Mouse (Mus musculus) G1E (cell line): ENCODE results near the gene Rin3. TPM values are rescaled to one million over a fixed set of nuclear protein-coding genes. Genes with fewer than 3 reads are reported as not detected.

ENCODE experiments used
- ATAC-seq: 2 replicates; pipeline ENCODE4 v1.8.0; 2016; ENCODE audit warnings: mild to moderate bottlenecking; ENCODE audit not compliant: insufficient number of reproducible peaks, poor library complexity, low FRiP score, severe bottlenecking; ENCODE audit errors: extremely low read depth
- DNase-seq: peaks from one replicate; pipeline ENCODE4 v3.0.0; 2012; ENCODE audit warnings: low spot score
- H3K27me3 ChIP-seq: 2 replicates; pipeline ENCODE4 v1.6.1; 2012; ENCODE audit warnings: mild to moderate bottlenecking, low read length, inconsistent platforms; ENCODE audit not compliant: insufficient read depth
- H3K36me3 ChIP-seq: replicated peaks from 2 replicates; pipeline ENCODE3; 2012; ENCODE audit warnings: mild to moderate bottlenecking, inconsistent platforms
- H3K4me1 ChIP-seq: 2 replicates; pipeline ENCODE4 v1.6.1; 2012; ENCODE audit warnings: low read depth, low read length, inconsistent platforms, mixed read lengths; ENCODE audit not compliant: insufficient read depth
- H3K4me3 ChIP-seq: 2 replicates; pipeline ENCODE4 v1.5.1; 2012; ENCODE audit warnings: low read depth, mild to moderate bottlenecking, inconsistent platforms, low read length, moderate library complexity, mixed read lengths
- H3K9me3 ChIP-seq: replicated peaks from 2 replicates; pipeline ENCODE4 v1.6.1; 2012; ENCODE audit warnings: inconsistent platforms
- CTCF ChIP-seq: IDR thresholded peaks from 2 replicates; pipeline ENCODE4 v1.5.1; 2012; ENCODE audit warnings: low read depth, low read length, inconsistent platforms, mixed read lengths
- GATA1 ChIP-seq: IDR thresholded peaks from 2 replicates; pipeline ENCODE4 v1.6.1; 2012; ENCODE audit warnings: borderline replicate concordance, low read length, inconsistent platforms, mixed read lengths
- GATA2 ChIP-seq: IDR thresholded peaks from 2 replicates; pipeline ENCODE4 v1.6.1; 2012; ENCODE audit warnings: low read depth, low read length, inconsistent platforms, borderline replicate concordance
- POLR2AphosphoS5 ChIP-seq: IDR thresholded peaks from 2 replicates; pipeline ENCODE4 v1.6.1; 2012; ENCODE audit warnings: low read depth, low read length, inconsistent platforms; ENCODE audit not compliant: insufficient replicate concordance
- TAL1 ChIP-seq: conservative IDR thresholded peaks from 2 replicates; pipeline ENCODE4 v1.6.1; 2012; ENCODE audit warnings: low read depth, low read length, inconsistent platforms, mixed read lengths
- polyA plus RNA-seq: library from polyadenylated mRNA; stranded (reverse); fragments of >175 nt; gene quantifications from 2 replicates; pipeline ENCODE4 v1.2.3, GENCODE M21; 2012
- total RNA-seq, 2 experiments: library from RNA; stranded (forward) in 1 of 2; stranded (reverse) in 1 of 2; fragments of 200-1000 nt in 1 of 2; fragments of >200 nt in 1 of 2; fragmentation: Nextera tagmentation in 1 of 2; gene quantifications; 2 replicates each; pipeline ENCODE4 v1.2.3; 2014 to 2017

Gene Rin3
- total RNA-seq (2014; fragmentation: Nextera tagmentation): 3.5 and 4.2 TPM in 2 replicates
- total RNA-seq (2017): 0.58 and 3.4 TPM in 2 replicates
- polyA plus RNA-seq: 5.1 and 5.2 TPM in 2 replicates

DNA sequence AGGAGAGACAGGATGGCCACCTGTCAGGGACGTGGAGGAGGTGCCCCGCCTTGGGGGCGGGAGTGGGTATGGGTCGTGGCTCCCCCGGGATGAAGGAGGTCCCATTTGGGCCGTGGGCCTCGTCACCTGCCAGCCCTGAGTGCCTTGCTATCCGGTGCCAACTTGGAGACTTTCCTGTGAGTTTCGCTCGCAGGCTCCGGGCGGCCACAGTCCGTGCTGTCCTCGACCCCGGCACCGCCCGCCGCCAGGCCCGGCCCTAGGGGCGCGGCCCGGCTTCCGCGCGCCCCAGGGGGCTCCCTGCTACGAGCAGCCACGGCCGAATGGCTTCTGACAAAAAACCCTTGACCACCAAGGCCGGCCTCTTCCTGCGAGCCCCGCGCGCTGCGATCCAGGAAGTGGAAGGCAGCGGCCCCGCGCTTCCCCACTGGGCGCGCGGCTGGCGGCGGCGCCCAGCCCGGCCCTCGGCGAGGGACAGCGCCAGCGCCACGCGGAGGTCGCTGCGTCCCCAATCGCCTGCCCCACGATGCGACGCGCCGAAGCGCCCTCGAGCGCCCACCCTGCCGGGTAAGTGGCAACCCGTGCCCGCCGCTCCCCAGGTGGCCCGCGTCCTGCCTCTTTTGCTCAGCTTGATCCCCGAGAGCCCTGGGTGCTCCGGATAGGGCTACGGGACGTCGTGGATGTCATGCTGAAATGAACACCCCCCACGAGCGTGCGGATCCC lies at the start of gene Rin3:
Gene Rin3 (plus strand): TSS at position 286 of the 720 bp plus-strand sequence.
- peak within 1 kb of the TSS; percentile 8; the same call in 1 of the 2 replicates for H3K4me3 ChIP-seq
- H3K4me1 ChIP-seq: no peaks in the 10 kb centered on the region
- H3K9me3 ChIP-seq: peaks cover 16% of the 10 kb centered on the region
- no peak for TF ChIP-seq CTCF
- TF ChIP-seq POLR2AphosphoS5: no peak
- no peak for TF ChIP-seq GATA1
- TF ChIP-seq TAL1: no peak
- no peak for TF ChIP-seq GATA2
- no peaks in the 10 kb centered on the region for H3K27me3 ChIP-seq
- no peaks in the 10 kb centered on the region for H3K36me3 ChIP-seq
- no peak for DNase-seq
- no peak for ATAC-seq

DNA sequence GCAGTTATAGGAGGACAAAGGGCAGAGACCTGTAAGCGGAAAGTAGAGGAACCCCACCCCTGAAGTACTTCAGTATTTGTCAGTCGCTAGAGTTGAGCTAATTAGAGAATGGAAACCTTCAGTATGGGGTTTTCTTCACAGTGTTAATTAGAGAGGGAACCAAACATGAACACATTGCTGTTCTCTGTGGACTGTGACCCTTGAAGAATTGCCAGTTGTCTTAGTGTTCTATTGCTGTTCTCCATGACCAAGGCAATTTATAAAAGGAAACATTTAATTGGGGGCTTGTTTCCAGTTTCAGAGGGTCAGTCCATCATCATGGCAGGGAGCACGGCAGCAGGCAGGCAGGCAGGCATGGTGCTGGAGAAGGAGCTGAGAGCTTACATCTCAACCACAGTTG lies 47.3 kb upstream of the Rin3 start:
- Histone ChIP-seq H3K36me3 (no peaks in the 10 kb centered on the region), H3K9me3 (no peaks in the 10 kb centered on the region), H3K27me3 (no peaks in the 10 kb centered on the region), H3K4me3 (no peak overlapping the region), H3K4me1 (no peaks in the 10 kb centered on the region)
- DNase-seq (no peak), ATAC-seq (no peak)
- TF ChIP-seq CTCF: no peak
- no peak for TF ChIP-seq POLR2AphosphoS5
- no peak for TF ChIP-seq GATA2
- TF ChIP-seq GATA1: no peak
- no peak for TF ChIP-seq TAL1

DNA sequence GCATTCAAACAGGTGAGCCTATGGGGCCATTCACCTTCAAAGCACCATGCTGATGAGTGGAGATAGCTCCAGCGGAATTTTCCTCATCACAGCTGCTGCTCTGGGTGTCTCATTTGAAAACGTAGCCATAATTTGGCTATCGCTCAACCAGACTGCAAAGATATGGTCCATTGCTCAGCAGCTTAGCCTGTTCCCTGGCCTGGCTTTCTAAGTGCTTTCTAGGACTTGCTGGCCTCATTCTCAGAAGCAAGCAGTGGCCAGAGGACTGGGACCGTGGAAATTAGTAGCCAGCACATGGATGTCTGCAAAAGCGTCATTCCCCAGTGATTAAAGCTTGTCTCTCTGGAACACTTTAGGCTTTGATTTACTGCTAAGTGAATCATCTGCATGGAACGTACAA lies 46.5 kb upstream of the Rin3 start:
- Histone ChIP-seq H3K36me3 (no peaks in the 10 kb centered on the region), H3K27me3 (no peaks in the 10 kb centered on the region), H3K4me1 (no peaks in the 10 kb centered on the region), H3K9me3 (no peaks in the 10 kb centered on the region), H3K4me3 (no peak overlapping the region)
- no peak for TF ChIP-seq GATA2
- no peak for TF ChIP-seq POLR2AphosphoS5
- TF ChIP-seq CTCF: no peak
- no peak for TF ChIP-seq TAL1
- TF ChIP-seq GATA1: no peak
- ATAC-seq: no peak
- no peak for DNase-seq

DNA sequence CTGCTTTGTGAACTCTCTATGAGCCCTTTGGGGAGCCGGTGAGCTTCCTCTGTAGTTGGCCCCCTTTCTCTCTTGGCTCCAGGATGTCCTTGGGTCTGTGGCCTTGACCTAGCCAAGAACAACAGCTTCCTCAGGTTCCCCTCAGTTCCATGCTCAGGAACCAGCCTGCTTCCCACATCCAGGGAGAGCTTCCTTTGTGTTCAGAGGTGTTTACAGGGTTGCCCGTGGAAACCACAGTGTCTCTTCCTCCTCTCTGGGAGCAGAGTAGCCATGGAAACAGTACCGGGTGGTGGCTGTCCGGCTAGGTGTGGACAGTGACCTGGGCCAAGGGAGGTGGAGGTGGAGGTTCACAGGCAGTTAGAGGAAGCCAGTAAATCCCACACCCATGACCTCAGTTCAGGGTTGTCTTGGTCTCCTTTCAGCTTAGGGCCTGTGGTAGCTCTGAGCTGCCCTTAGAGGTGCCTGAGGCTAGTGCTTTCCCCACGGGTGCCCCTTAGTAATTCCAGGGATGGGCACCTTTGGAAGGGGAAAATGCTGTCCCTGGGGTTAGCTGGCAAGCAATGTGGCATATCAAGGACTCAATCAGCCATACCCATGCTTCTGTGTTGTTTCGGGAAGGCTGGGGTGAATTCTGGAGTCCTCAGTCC lies 40.6 kb upstream of the Rin3 start:
- no peaks in the 10 kb centered on the region for H3K9me3 ChIP-seq
- H3K4me1 ChIP-seq: no peaks in the 10 kb centered on the region
- no peak overlapping the region for H3K4me3 ChIP-seq
- ATAC-seq: no peak
- TF ChIP-seq GATA2 (no peak), POLR2AphosphoS5 (no peak), TAL1 (no peak), CTCF (no peak), GATA1 (no peak)
- H3K27me3 ChIP-seq: no peaks in the 10 kb centered on the region
- H3K36me3 ChIP-seq: no peaks in the 10 kb centered on the region
- no peak for DNase-seq

DNA sequence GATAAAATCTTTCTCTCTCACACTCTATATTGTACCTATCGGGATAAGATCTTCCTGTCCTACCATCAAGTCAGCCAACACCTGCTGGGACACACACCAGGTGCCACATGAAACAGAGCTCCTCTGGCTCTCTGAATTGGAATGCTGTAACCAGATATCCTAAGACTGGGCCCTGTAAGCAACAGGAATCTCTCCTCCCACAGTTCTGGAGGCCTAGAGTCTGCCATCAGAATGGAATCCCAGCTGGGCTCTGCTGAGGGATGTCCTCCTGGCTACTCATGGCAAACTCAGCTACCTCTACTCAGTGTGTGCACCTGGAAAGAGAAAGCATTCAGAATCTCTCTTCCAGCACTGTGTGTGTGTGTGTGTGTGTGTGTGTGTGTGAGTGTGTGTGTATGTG lies 38.9 kb upstream of the Rin3 start:
- no peak for DNase-seq

DNA sequence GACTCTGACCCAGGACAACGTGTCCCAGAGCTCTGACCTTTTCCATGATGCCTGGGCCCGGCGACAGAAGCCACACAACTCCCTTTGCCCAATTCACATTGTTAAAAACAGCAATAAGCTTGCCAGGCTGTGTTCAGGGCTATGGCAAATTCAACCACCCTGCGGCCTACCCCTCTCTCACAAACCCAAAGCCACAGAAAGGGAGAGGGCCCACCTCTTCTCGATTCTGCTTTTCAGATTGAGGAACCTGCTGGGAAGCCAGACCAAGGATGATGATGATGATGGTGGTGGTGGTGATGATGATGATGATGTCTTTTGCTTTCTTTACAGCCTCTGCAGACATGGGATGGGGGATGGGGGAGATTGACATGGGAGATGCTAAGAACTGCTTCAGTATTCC lies 36.6 kb upstream of the Rin3 start:
- Histone ChIP-seq H3K27me3 (no peaks in the 10 kb centered on the region), H3K9me3 (no peaks in the 10 kb centered on the region), H3K4me1 (no peaks in the 10 kb centered on the region), H3K36me3 (no peaks in the 10 kb centered on the region), H3K4me3 (no peak overlapping the region)
- no peak for TF ChIP-seq GATA1
- TF ChIP-seq POLR2AphosphoS5: no peak
- no peak for TF ChIP-seq GATA2
- TF ChIP-seq CTCF: no peak
- TF ChIP-seq TAL1: no peak
- ATAC-seq (no peak), DNase-seq (no peak)

More for the DNA sequence above, 38.9 kb upstream of the Rin3 start:
- no peaks in the 10 kb centered on the region for H3K4me1 ChIP-seq
- H3K4me3 ChIP-seq: no peak overlapping the region
- H3K27me3 ChIP-seq: no peaks in the 10 kb centered on the region
- no peak for ATAC-seq
- no peaks in the 10 kb centered on the region for H3K9me3 ChIP-seq
- TF ChIP-seq GATA1 (no peak), TAL1 (no peak)
- no peaks in the 10 kb centered on the region for H3K36me3 ChIP-seq
